Mouse (Mus musculus) naive thymus-derived CD4-positive, alpha-beta T cell, adult 2 months (primary cell): ENCODE results near the gene Ddx19a.
"Not testable (repeated sequence)": the region's sequence is repeated elsewhere in the genome, so short reads cannot be mapped to it uniquely, and the experiment has no call there.

Source experiments
- DNase-seq: peaks from one replicate; pipeline ENCODE4 v3.0.0-alpha.2; 2011; ENCODE audit warnings: low read depth

Ddx19a gene

DNA sequence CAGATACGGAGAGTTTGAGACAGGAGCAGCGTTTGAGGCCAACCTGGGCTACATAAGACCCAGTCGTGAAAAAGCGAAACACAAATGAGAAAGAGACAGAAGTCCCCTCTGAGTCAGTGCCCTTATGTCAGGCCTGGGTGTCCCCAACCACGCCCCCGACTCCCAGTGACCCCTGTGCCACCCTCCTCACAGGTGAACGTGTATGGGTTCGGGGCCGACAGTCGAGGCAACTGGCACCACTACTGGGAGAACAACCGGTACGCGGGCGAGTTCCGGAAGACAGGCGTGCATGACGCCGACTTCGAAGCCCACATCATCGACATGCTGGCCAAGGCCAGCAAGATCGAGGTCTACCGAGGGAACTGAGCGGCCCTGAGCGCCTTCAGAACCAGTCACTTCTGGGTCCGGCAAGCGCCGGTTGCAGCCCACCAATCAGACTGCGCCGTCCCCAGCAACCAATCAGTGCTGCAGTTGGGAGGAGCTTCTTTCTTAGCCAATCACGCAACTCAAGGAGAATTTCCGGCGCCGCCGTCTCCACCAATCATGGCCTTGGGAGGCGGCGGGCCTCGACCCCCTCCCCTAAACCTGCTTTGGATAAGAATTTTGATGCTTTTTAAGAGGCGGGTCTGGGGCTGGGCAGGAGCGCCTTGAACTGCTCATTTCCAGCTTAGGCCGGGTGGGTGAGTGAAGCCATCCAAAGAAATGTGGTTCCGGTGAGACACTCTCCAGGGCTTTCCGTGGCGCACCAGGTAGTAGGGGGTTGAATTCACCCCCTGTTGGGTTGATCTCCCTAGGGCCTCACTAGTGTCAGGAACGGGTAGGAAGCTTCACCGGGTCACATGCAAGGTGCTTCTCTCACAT lies 27.5 kb downstream of the Ddx19a start:
- peak; percentile 93 for DNase-seq

DNA sequence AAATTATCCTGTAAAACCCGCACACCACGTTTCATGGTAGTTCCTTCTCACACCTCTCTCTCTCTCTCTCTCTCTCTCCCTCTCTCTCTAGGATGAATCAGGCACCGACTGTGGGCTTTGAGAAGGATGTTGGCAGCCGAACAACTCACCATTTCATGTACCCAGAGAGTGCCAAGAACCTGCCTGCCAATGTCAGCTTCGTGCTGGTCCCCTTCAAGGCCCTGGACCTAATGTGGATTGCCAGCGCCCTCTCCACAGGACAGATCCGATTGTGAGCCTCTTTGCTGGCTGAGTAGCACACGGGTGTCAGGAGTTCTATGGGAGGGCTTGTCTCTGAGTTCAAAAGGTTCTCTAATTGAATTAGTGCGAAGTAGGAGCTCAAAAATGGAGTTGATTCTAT lies 30.3 kb downstream of the Ddx19a start:
- no peak for DNase-seq

DNA sequence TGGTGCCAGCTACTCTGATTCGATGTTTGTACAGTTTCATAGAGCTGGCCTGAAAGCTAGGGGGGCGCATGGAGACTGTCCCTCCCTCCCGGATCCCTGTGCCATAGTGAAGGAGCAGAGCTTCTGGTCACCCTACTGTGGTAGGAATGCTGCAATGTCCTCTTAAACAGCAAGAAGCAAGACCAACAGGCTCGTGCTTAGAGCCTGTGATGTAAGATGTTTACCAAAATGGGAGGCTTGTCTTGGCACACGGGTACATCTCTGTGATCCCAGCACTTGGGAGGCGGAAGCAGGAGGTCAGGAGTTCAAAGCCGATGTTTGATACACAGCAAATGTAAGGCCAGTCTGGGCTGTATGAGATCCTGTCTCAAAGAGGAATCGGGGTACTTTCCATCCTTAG lies 31.0 kb downstream of the Ddx19a start:
- DNase-seq = no peak

GRCm38 (mm10) chr8:110965594-110965993 lies 32.0 kb downstream of the Ddx19a start:
- DNase-seq = no peak

- no peak for DNase-seq
Measured at GRCm38 (mm10) chr8:110964666-110965065, 32.9 kb downstream of the Ddx19a start.

DNA sequence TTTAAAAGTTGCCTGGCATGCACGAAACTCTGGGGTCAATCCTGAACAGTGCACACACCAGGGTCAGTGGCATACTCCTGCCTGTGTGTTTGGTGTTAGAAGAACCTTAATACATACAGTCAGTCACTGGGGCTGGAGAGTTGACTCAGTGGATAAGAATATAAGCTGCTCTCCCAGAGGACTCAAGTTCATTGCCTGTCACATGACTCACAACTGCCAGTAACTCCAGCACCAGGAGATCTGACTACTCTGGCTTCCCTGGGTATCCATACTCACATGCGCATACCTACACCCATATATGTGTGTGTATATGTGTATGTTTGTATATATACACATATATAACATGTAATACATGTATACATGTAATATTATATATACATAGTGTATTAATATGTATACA lies 34.5 kb downstream of the Ddx19a start:
- no peak for DNase-seq

DNA sequence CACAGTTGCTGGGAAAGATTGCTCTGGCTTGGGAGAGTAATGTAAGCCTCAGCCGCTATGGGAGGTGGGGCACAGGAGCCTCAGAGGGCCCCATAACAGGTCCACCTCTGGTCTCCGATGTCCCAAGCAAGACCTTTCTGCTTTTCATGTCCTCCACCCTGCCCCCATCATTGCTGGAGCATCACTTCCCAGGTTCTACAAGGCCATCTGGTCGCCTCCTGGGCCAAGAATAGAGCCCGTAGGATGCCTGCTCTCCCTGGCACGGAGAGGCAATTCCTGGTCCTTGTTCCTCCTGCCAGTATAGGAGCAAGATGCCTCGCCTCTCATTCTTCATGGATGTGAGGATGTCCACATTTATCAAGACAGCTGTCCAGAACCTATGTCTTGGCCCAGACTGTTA lies 37.7 kb downstream of the Ddx19a start:
- no peak for DNase-seq

DNA sequence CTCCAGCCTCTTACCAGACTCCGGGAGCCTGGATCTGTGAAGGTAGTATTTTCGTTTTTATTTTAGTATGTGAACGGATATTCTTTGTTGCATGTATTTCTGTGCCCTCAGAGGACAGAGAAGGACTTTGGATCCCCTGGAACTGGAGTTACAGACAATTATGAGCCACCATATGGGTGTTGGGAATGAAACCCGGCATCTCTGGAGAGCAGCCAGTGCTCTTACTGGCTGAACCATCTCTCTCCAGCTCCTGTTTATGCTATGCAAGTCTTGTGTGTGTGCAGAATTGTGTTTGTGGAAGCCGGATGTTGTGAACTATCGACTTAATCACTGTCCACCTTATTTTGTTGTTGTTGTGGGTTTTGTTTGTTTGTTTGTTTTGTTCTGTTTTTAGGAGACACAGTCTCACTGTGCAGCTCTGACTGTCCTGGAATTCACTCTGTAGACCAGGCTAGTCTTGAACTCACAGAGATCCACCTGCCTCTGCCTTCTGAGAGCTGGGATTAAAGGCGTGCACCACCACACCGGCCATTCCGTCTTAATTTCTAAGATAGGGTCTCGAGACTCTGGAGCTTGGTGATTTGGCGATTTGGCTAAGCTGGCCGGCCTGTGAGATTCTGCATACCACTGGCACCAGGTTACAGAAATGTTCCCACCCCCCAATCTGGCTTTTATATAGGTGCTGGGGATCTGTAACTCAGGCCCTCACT lies 38.4 kb downstream of the Ddx19a start:
- no peak for DNase-seq

DNA sequence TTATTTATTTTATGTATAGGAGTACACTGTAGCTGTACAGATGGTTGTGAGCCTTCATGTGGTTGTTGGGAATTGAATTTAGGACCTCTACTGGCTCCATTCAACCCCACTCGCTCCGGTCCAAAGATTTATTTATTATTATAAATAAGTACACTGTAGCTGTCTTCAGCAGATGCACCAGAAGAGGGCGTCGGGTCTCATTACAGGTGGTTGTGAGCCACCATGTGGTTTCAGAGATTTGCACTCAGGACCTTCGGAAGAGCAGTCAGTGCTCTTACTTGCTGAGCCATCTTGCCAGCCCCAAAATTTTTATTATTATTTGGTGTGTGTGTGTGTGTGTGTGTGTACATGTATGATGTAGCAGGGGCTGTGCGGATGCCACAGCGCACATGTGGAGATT lies 39.0 kb downstream of the Ddx19a start:
- DNase-seq = not testable (repeated sequence)

- no peak for DNase-seq
Measured at GRCm38 (mm10) chr8:110958135-110958534, 39.5 kb downstream of the Ddx19a start.

GRCm38 (mm10) chr8:110957471-110957870 lies 40.1 kb downstream of the Ddx19a start:
- no peak for DNase-seq

DNA sequence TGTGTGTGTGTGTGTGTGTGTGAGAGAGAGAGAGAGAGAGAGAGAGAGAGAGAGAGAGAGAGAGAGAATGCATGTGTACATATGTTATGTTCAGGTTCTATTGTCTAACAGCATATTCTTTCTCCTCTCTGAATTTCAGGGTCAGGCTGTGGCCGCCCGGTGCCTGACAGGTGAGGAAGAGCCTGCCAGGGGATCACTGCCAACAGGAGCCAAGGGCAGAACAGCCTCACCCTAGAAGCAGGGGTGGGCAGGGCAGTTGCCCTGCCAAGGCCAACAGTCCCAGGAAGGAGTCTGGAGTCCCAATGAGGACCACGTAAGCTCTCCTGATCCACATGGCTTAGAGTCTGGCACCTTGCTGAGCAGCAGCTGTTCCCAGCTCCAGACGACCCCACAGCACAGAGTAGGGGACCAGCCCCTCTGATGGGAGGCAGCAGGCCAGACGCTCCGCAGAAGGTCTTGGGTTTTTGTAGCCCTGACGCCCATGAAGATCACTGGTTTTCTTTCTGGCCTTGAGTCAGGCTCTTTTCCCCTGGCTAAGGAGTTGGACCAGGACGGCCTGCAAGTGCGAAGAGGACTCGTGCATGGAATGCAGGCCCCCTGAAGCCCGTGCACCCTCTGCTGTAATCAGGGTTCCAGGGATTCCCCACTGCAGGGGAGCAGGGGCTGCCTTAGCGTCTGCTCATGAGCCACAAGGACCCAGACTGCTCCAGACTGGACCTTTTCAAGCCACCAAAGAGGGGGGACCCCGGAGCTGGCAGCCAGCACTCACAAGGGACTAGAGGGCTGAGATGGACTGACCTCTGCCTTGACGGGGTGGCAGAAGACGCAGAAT lies 40.8 kb downstream of the Ddx19a start:
- DNase-seq = no peak

GRCm38 (mm10) chr8:110954776-110955175 lies 42.8 kb downstream of the Ddx19a start:
- DNase-seq = peak; percentile 22

- DNase-seq = peak; percentile 35
Measured at GRCm38 (mm10) chr8:110950065-110950484, 47.5 kb downstream of the Ddx19a start.

GRCm38 (mm10) chr8:110945716-110946115 lies 51.9 kb downstream of the Ddx19a start:
- no peak for DNase-seq

GRCm38 (mm10) chr8:110944276-110944876 lies 53.2 kb downstream of the Ddx19a start:
- DNase-seq = no peak

DNA sequence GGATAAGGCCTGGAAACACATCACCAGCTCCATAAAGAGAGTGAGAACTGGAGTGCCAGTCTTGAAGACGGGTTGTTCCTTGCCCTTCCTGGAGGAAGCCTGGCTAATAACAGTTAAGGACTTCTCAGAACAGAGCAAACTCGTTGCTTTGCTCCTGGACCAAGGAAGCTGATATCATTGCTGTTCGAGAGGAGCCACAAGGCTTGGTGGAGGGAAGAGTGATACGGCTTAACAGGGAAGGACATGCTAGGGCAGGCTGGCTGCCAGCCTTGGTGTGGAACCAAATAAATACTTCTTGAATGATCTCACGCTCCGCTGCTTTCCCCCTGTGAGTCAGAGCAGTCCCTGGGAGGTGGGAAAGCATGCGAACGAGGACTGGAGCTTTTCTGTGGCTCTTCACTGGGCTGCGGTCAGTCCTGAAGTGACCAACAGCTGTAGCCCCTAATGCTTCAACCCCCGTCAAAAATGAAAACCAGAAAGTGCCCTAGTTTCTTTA lies 56.1 kb downstream of the Ddx19a start:
- DNase-seq = no peak

- no peak for DNase-seq
Measured at GRCm38 (mm10) chr8:110940682-110941452, 56.7 kb downstream of the Ddx19a start.

DNA sequence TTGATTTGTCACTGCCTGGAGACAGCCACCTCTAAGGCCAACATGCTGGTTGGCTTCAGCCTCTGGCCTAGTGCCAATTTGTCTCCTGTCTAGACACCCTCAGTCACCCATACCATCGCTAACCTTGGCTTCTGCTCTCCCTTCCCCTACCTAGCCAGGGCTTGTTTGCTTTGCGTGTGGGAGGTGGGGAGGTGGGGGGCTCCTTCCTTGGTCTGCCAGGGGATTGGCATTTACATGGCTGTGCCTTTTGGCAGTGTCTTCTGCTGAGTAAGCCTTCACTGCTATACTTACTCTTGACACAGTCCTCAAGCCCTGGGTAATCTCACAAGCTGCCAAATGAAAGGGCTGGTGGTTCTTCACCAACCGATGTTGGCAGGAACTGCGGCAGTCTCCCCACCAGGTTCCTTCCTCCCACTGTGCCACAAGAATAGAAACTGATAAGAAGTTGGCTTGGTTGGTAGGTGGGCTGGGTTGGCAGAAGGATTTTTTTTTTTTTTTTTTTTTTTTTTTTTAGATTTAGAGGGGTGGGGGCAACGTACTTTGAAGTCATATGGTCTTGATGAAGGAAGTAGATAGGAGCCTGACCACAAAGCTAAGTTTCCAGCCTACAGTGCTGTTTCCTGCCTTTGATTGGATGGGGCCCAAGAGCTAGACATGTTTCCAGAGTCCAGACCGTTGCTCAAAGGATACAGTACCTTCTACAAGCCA lies 58.6 kb downstream of the Ddx19a start:
- peak; percentile 83 for DNase-seq

GRCm38 (mm10) chr8:110936217-110936616 lies 61.4 kb downstream of the Ddx19a start:
- no peak for DNase-seq
